Mouse (Mus musculus) brown adipose tissue, adult 24 weeks (tissue): ENCODE data around the gene Ss18l2. TPM values are rescaled to one million over a fixed set of nuclear protein-coding genes. Genes with fewer than 3 reads are reported as not detected.

ENCODE experiments used
- H3K27ac ChIP-seq: fragments of 200-500 bp; replicated peaks from 2 replicates; pipeline ENCODE4 v1.5.1; 2012; ENCODE audit warnings: low read depth, mild to moderate bottlenecking, low read length
- H3K4me1 ChIP-seq: fragments of 200-500 bp; 2 replicates; pipeline ENCODE4 v1.6.1; 2012; ENCODE audit warnings: low read length, mixed read lengths; ENCODE audit not compliant: control insufficient read depth, insufficient read depth, insufficient read length
- H3K4me3 ChIP-seq: fragments of 200-500 bp; 2 replicates; pipeline ENCODE4 v1.5.1; 2012; ENCODE audit warnings: low read depth, mild to moderate bottlenecking, low read length, moderate library complexity; ENCODE audit not compliant: insufficient read depth
- polyA plus RNA-seq: library from polyadenylated mRNA; stranded (reverse); fragments of >200 nt; gene quantifications from 2 replicates; pipeline ENCODE4 v1.2.4, GENCODE M21; 2012; ENCODE audit not compliant: missing spikeins, insufficient read depth, insufficient read length

The Ss18l2 gene
- polyA plus RNA-seq, 1 experiment = 182 TPM

- peak overlapping the region; percentile 94 for H3K4me3 ChIP-seq
- H3K4me1 ChIP-seq = no peaks in the 10 kb centered on the region; the same call in 1 of the 2 replicates
- no peak overlapping the region for H3K27ac ChIP-seq
Observed at GRCm38 (mm10) chr9:121760271-121761090, 50.4 kb downstream of the Ss18l2 start.

GRCm38 (mm10) chr9:121761091-121761665 is 51.0 kb downstream of the Ss18l2 start:
- H3K4me1 ChIP-seq = no peaks in the 10 kb centered on the region; the same call in 1 of the 2 replicates
- no peak overlapping the region for H3K27ac ChIP-seq
- peak overlapping the region; percentile 94 for H3K4me3 ChIP-seq

- H3K27ac ChIP-seq = no peak overlapping the region
- no peak overlapping the region for H3K4me3 ChIP-seq
- no peaks in the 10 kb centered on the region; the same call in 1 of the 2 replicates for H3K4me1 ChIP-seq
Observed at GRCm38 (mm10) chr9:121761787-121762186, 51.7 kb downstream of the Ss18l2 start.

- H3K27ac ChIP-seq = no peak overlapping the region
- no peaks in the 10 kb centered on the region; the same call in 1 of the 2 replicates for H3K4me1 ChIP-seq
- H3K4me3 ChIP-seq = no peak overlapping the region
Observed at GRCm38 (mm10) chr9:121762248-121762647, 52.1 kb downstream of the Ss18l2 start.

- Histone ChIP-seq H3K4me1 (no peaks in the 10 kb centered on the region; the same call in 1 of the 2 replicates), H3K27ac (no peak overlapping the region), H3K4me3 (no peak overlapping the region)
Observed at GRCm38 (mm10) chr9:121762761-121763160, 52.6 kb downstream of the Ss18l2 start.

Other genes with a start within 250 kb of the Ss18l2 start
- not detected in 2 replicates for gene Cck, start 214.6 kb upstream of the Ss18l2 start, polyA plus RNA-seq
- not detected in 2 replicates for gene Lyzl4, start 68.2 kb upstream of the Ss18l2 start, polyA plus RNA-seq
- gene Vipr1, start 67.6 kb upstream of the Ss18l2 start, polyA plus RNA-seq = not detected in 2 replicates
- gene Sec22c, start 4.8 kb upstream of the Ss18l2 start, polyA plus RNA-seq = 2.1 and 2.8 TPM in 2 replicates
- 20.7 and 21.6 TPM in 2 replicates for gene Nktr, start 8.8 kb downstream of the Ss18l2 start, polyA plus RNA-seq
- gene Zfp651, start 49.0 kb downstream of the Ss18l2 start, polyA plus RNA-seq = 8.7 and 10.4 TPM in 2 replicates
- 1.4 and 2.2 TPM in 2 replicates for gene Klhl40, start 67.3 kb downstream of the Ss18l2 start, polyA plus RNA-seq
- 1.7 and 2.4 TPM in 2 replicates for gene Hhatl, start 82.2 kb downstream of the Ss18l2 start, polyA plus RNA-seq
- gene Ccdc13, start 129.1 kb downstream of the Ss18l2 start, polyA plus RNA-seq = not detected in 2 replicates
- gene Higd1a, start 148.0 kb downstream of the Ss18l2 start, polyA plus RNA-seq = 439 and 453 TPM in 2 replicates
- 1.5 TPM in 1 of 2 replicates, not detected in the other for gene Ackr2, start 188.0 kb downstream of the Ss18l2 start, polyA plus RNA-seq
- not detected in 2 replicates for gene Cyp8b1, start 206.0 kb downstream of the Ss18l2 start, polyA plus RNA-seq
- gene Fam198a, start 240.7 kb downstream of the Ss18l2 start, polyA plus RNA-seq = 0.28 TPM in 1 of 2 replicates, not detected in the other